Mouse (Mus musculus): ENCODE measurements around the gene Syne4.

DNA sequence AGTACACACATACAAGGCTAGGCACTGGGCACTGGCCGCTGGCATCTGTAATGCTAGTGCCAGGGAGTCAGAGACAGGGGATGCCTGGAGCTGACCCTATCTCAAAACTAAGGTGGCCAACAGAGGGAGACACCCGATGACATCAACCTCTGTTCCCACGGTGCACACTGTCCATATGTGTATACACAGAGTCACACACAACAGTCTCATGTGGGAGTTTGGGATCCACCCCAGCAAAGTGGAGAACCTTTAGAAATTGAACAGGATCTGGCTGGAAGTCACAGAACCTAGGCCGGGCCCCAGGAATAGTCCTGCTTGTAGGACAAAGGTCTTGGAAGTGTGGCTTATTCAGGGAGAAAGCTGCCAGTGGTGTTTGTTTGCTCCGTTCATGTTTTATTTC is 20.3 kb upstream of the Syne4 start:
- TF ChIP-seq GATA1 (IDR thresholded peaks at IDR 0.05; ENCODE audit: low read length) (no peak), TAL1 (IDR thresholded peaks at IDR 0.05; ENCODE audit: low read length) (no peak)
